In the genomic region with DNA sequence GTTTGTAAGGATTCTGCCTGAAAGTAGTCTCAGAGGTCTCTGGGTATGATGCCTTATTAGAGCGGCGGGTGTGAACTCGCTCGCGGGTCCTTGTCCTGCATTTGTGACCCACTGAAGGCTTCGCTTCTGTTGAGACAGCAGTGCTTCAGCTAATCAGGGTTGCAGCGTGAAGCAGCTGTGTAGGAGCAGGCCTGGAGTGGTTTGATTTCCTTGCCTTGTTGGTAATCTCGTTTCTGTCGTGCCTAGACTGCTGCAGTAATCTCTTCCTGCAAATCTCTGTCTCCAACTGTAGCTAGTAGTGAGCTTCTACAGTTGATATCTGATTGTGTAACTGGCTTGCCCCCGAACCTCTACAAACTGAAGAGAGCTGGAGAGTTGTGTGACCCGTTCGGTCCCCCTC, we compare ENCODE assay signal across 7 mouse cellular contexts. TPM values are rescaled to one million over a fixed set of nuclear protein-coding genes. Genes with fewer than 3 reads are reported as not detected.
A peak's percentile ranks its signal among the peaks of the same experiment; 100 is the strongest.
DNase-seq lines count a peak whose midpoint lies in the region; ATAC-seq and TF ChIP-seq lines count a peak whose summit lies in the region.

No protein-coding gene starts in this region.

- 86% methylated on average over 12 of the region's 12 CpGs for WGBS in forebrain, embryonic 13.5 days
- WGBS in liver, embryonic 14.5 days (ENCODE audit: insufficient replicate concordance): 21% methylated on average over 12 of the region's 12 CpGs

- H3K4me2 ChIP-seq in forebrain, embryonic 13.5 days: peak overlapping the region; percentile 83
- peak overlapping the region; percentile 78 for H3K4me2 ChIP-seq in liver, embryonic 14.5 days (ENCODE audit: low read depth)

- H3K9me3 ChIP-seq in forebrain, embryonic 13.5 days (replicated peaks): no peaks in the 10 kb centered on the region
- no peaks in the 10 kb centered on the region for H3K9me3 ChIP-seq in liver, embryonic 14.5 days (ENCODE audit: control insufficient read depth, low read length)

- ATAC-seq in forebrain, embryonic 13.5 days: no peak
- peak; percentile 57 for ATAC-seq in liver, embryonic 14.5 days (ENCODE audit: insufficient read depth)
- no peak for ATAC-seq in activated CD4-positive, CD25-positive, alpha-beta regulatory T cell, adult 4 months

- no peak for DNase-seq in testis, postnatal 14 days (ENCODE audit: low spot score)
- DNase-seq in liver, embryonic 14.5 days (ENCODE audit: low read depth in 3 of 3, low spot score in 3 of 3): peak in 1 of 3 experiments; percentile 37
- DNase-seq in gastrocnemius, adult 8-10 months (ENCODE audit: low spot score in 2 of 2): no peak
- DNase-seq in embryo, embryonic 10 days (ENCODE audit: low spot score): no peak

- TF ChIP-seq CTCF in testis, adult 2 months (IDR thresholded peaks at IDR 0.05; ENCODE audit: control insufficient read depth, insufficient read depth, insufficient replicate concordance, low read depth, low read length): no peak
- TF ChIP-seq CTCF in liver, embryonic 14.5 days (IDR thresholded peaks at IDR 0.05; ENCODE audit: low read depth): no peak

- peaks cover 13% of the 10 kb centered on the region for H3K4me1 ChIP-seq in testis, adult 2 months (ENCODE audit: control insufficient read depth, insufficient read depth, low read length)
- peaks cover 35% of the 10 kb centered on the region for H3K4me1 ChIP-seq in forebrain, embryonic 13.5 days
- H3K4me1 ChIP-seq in liver, embryonic 14.5 days (replicated peaks; ENCODE audit: control insufficient read depth in 2 of 2, insufficient read depth in 2 of 2, low read length in 1 of 2): peaks cover 11 to 20% of the 10 kb centered on the region in 2 experiments

- TF ChIP-seq EP300 in liver, embryonic 14.5 days (IDR thresholded peaks at IDR 0.05; ENCODE audit: low read depth): peak; percentile 85

- H3K36me3 ChIP-seq in testis, adult 2 months (ENCODE audit: control insufficient read depth, insufficient read depth, low read length): peaks cover 4% of the 10 kb centered on the region; the same call in 1 of the 2 replicates
- peaks cover 37% of the 10 kb centered on the region for H3K36me3 ChIP-seq in forebrain, embryonic 13.5 days (ENCODE audit: poor library complexity, severe bottlenecking)
- peaks cover 6% of the 10 kb centered on the region for H3K36me3 ChIP-seq in liver, embryonic 14.5 days (replicated peaks; ENCODE audit: control insufficient read depth, insufficient read depth, low read depth)

- H3K4me3 ChIP-seq in testis, adult 2 months (ENCODE audit: control insufficient read depth, low read depth, low read length): peak overlapping the region; percentile 96
- peak overlapping the region; percentile 98 for H3K4me3 ChIP-seq in forebrain, embryonic 13.5 days
- peak overlapping the region; percentile 79 to 93 for H3K4me3 ChIP-seq in liver, embryonic 14.5 days (ENCODE audit: insufficient read depth in 1 of 2, low read depth in 2 of 2, low read length in 2 of 2)

- peak overlapping the region; percentile 10 for H3K27ac ChIP-seq in testis, adult 2 months (ENCODE audit: control insufficient read depth, insufficient read depth, low read depth, low read length)
- H3K27ac ChIP-seq in forebrain, embryonic 13.5 days: no peak overlapping the region
- H3K27ac ChIP-seq in liver, embryonic 14.5 days: no peak overlapping the region

- H3K27me3 ChIP-seq in testis, adult 2 months (ENCODE audit: control insufficient read depth, insufficient read depth, low read length): no peaks in the 10 kb centered on the region
- no peaks in the 10 kb centered on the region for H3K27me3 ChIP-seq in forebrain, embryonic 13.5 days
- no peaks in the 10 kb centered on the region for H3K27me3 ChIP-seq in liver, embryonic 14.5 days (ENCODE audit: control insufficient read depth, insufficient read depth, low read length)

- peak overlapping the region; percentile 97 for H3K9ac ChIP-seq in forebrain, embryonic 13.5 days
- no peak overlapping the region for H3K9ac ChIP-seq in liver, embryonic 14.5 days (replicated peaks)

- TF ChIP-seq POLR2A in testis, adult 2 months (IDR thresholded peaks at IDR 0.05; ENCODE audit: control insufficient read depth, low read depth, low read length): no peak

RNA-seq across cellular contexts. Expression of a gene that starts 1.6 kb away (rescaled TPM):
- polyA plus RNA-seq in testis, adult 2 months (2012; rRNA removed): 12.1 and 13.0 TPM in 2 replicates
- 62.5 and 67.0 TPM in 2 replicates for polyA plus RNA-seq in forebrain, embryonic 13.5 days (2015; fragmentation: Nextera tagmentation; extraction: Ambion mirVana)
- 6.2 and 7.8 TPM in 2 replicates for polyA plus RNA-seq in liver, embryonic 14.5 days (2012; rRNA removed)
- 14.4 and 17.4 TPM in 2 replicates for polyA plus RNA-seq in liver, embryonic 14.5 days (2014; fragmentation: Nextera tagmentation; extraction: Ambion mirVana)
- 10 to 100 TPM; 17.1 to 23.1 (median 19.4) TPM for total RNA-seq in gastrocnemius, adult 8-10 months (2022)
- polyA plus RNA-seq in activated CD4-positive, CD25-positive, alpha-beta regulatory T cell, adult 4 months (2017; shearing (Covaris generic)): 10 to 100 TPM; 14.2 to 21.6 TPM

RNA-seq across cellular contexts. Expression of a gene that starts 16.8 kb away (rescaled TPM):
- 4.6 and 4.7 TPM in 2 replicates for polyA plus RNA-seq in testis, adult 2 months (2012; rRNA removed)
- 42.7 and 45.4 TPM in 2 replicates for polyA plus RNA-seq in forebrain, embryonic 13.5 days (2015; fragmentation: Nextera tagmentation; extraction: Ambion mirVana)
- 5.8 and 7.4 TPM in 2 replicates for polyA plus RNA-seq in liver, embryonic 14.5 days (2012; rRNA removed)
- polyA plus RNA-seq in liver, embryonic 14.5 days (2014; fragmentation: Nextera tagmentation; extraction: Ambion mirVana): 16.5 and 18.5 TPM in 2 replicates
- total RNA-seq in gastrocnemius, adult 8-10 months (2022): 10 to 100 TPM in 2 of 4 experiments, 1 to 10 TPM in 2; 9.0 to 11.2 (median 9.9) TPM
- 10 to 100 TPM; 51.9 to 53.0 TPM for polyA plus RNA-seq in activated CD4-positive, CD25-positive, alpha-beta regulatory T cell, adult 4 months (2017; shearing (Covaris generic))

RNA-seq across cellular contexts. Expression of a gene that starts 48.3 kb away (rescaled TPM):
- polyA plus RNA-seq in testis, adult 2 months (2012; rRNA removed): 0.72 and 0.77 TPM in 2 replicates
- 0.59 and 0.88 TPM in 2 replicates for polyA plus RNA-seq in forebrain, embryonic 13.5 days (2015; fragmentation: Nextera tagmentation; extraction: Ambion mirVana)
- polyA plus RNA-seq in liver, embryonic 14.5 days (2012; rRNA removed): 0.53 and 0.79 TPM in 2 replicates
- polyA plus RNA-seq in liver, embryonic 14.5 days (2014; fragmentation: Nextera tagmentation; extraction: Ambion mirVana): 0.68 and 0.69 TPM in 2 replicates
- total RNA-seq in gastrocnemius, adult 8-10 months (2022): 1 to 10 TPM in 1 of 4 experiments, under 1 TPM in 3; 0.56 to 1.2 (median 0.82) TPM
- polyA plus RNA-seq in activated CD4-positive, CD25-positive, alpha-beta regulatory T cell, adult 4 months (2017; shearing (Covaris generic)): not detected
